Mouse (Mus musculus) intestine, embryonic 14.5 days (tissue): Measurements from ENCODE around the gene Slc22a28. TPM values are rescaled to one million over a fixed set of nuclear protein-coding genes. Genes with fewer than 3 reads are reported as not detected.

ENCODE experiments used
- polyA plus RNA-seq: library from polyadenylated mRNA; unstranded; fragments of >200 nt; fragmentation: Nextera tagmentation; extraction: Ambion mirVana; gene quantifications from 2 replicates; pipeline ENCODE4 v1.2.1, GENCODE M21; 2014

The Slc22a28 gene
- polyA plus RNA-seq, 1 experiment from 2014 or later, result not detected

Other genes starting within 250 kb of the Slc22a28 start
- not detected in 2 replicates for gene Slc22a27, start 166.0 kb downstream of the Slc22a28 start, polyA plus RNA-seq
- gene Slc22a29, start 86.9 kb upstream of the Slc22a28 start, polyA plus RNA-seq, result not detected in 2 replicates